Comparison of ENCODE assay signal across 22 mouse cellular contexts in genomic region chr10:117642201-117642450, GRCm38 (mm10). TPM values are rescaled to one million over a fixed set of nuclear protein-coding genes. Genes with fewer than 3 reads are reported as not detected.
A peak's percentile ranks its signal among the peaks of the same experiment; 100 is the strongest.
DNase-seq lines count a peak whose midpoint lies in the region; ATAC-seq and TF ChIP-seq lines count a peak whose summit lies in the region.
"Had no signal": no experiment of that assay in that cellular context is flagged by ENCODE, and none has a peak within 500 bp of the region (broad histone marks: within the 10 kb centered on the region; RNA-seq: fewer than 3 reads in every experiment).

No protein-coding gene starts in this region.

- H3K9me3 ChIP-seq in kidney, embryonic 16.5 days (ENCODE audit: low read length), result no peaks in the 10 kb centered on the region
- no peaks in the 10 kb centered on the region for H3K9me3 ChIP-seq in heart, postnatal 0 days (replicated peaks; ENCODE audit: control insufficient read depth, low read length)
- H3K9me3 ChIP-seq: forebrain, embryonic 13.5 days; hindbrain, embryonic 13.5 days; liver, embryonic 12.5 days had no signal

- TF ChIP-seq POLR2A in kidney, adult 2 months (IDR thresholded peaks at IDR 0.05; ENCODE audit: low read depth, low read length), result no peak

- WGBS in kidney, adult 2 months, result 77% methylated on average over 9 of the region's 9 CpGs
- 86% methylated on average over 9 of the region's 9 CpGs for WGBS in kidney, embryonic 16.5 days
- WGBS in heart, postnatal 0 days, result 67% methylated on average over 9 of the region's 9 CpGs

- no peak for TF ChIP-seq CTCF in gastrocnemius, adult 2 months (IDR thresholded peaks at IDR 0.05)
- TF ChIP-seq CTCF in kidney, adult 2 months (conservative IDR thresholded peaks at IDR 0.05; ENCODE audit: insufficient read depth, insufficient read length, low read depth, low read length), result no peak
- no peak for TF ChIP-seq CTCF in heart, postnatal 0 days (IDR thresholded peaks at IDR 0.05; ENCODE audit: low read depth)

- H3K4me1 ChIP-seq in kidney, adult 2 months (ENCODE audit: control insufficient read depth, insufficient read depth, low read length), result 0 out of 2 replicates have a peak, but pooled peaks cover 2% of the 10 kb centered on the region
- peaks cover 23% of the 10 kb centered on the region for H3K4me1 ChIP-seq in kidney, embryonic 16.5 days (ENCODE audit: insufficient read depth, low read length)
- no peaks in the 10 kb centered on the region; the same call in 1 of the 2 replicates for H3K4me1 ChIP-seq in brown adipose tissue, adult 24 weeks (ENCODE audit: control insufficient read depth, insufficient read depth, insufficient read length, low read length)
- H3K4me1 ChIP-seq in heart, postnatal 0 days (ENCODE audit: control insufficient read depth, insufficient read depth), result no peaks in the 10 kb centered on the region

- H3K4me3 ChIP-seq in gastrocnemius, adult 2 months, result peak overlapping the region; percentile 57
- H3K4me3 ChIP-seq in kidney, adult 2 months (ENCODE audit: insufficient read depth, low read depth, low read length), result no peak overlapping the region
- no peak overlapping the region for H3K4me3 ChIP-seq in kidney, embryonic 16.5 days (ENCODE audit: low read length)
- H3K4me3 ChIP-seq in brown adipose tissue, adult 24 weeks (ENCODE audit: insufficient read depth, low read depth, low read length), result no peak overlapping the region
- H3K4me3 ChIP-seq in heart, postnatal 0 days (ENCODE audit: low read depth, low read length), result no peak overlapping the region
- H3K4me3 ChIP-seq: forebrain, embryonic 13.5 days; hindbrain, embryonic 13.5 days; liver, embryonic 12.5 days had no signal

- no peak for TF ChIP-seq EP300 in heart, postnatal 0 days (IDR thresholded peaks at IDR 0.05; ENCODE audit: low read depth)

- intact Hi-C loops in gastrocnemius, adult 2 months (cut with DNase I), result no loop called here

- H3K27ac ChIP-seq in gastrocnemius, adult 2 months, result peak overlapping the region; percentile 73
- peak overlapping the region; percentile 35; the same call in 1 of the 2 replicates for H3K27ac ChIP-seq in kidney, adult 2 months (ENCODE audit: insufficient read depth, low read depth, low read length)
- no peak overlapping the region for H3K27ac ChIP-seq in kidney, embryonic 16.5 days (ENCODE audit: low read length)
- H3K27ac ChIP-seq in brown adipose tissue, adult 24 weeks (replicated peaks; ENCODE audit: low read depth, low read length), result peak overlapping the region; percentile 57
- no peak overlapping the region for H3K27ac ChIP-seq in heart, postnatal 0 days (ENCODE audit: low read depth)
- H3K27ac ChIP-seq: forebrain, embryonic 13.5 days; hindbrain, embryonic 13.5 days; liver, embryonic 12.5 days had no signal

- ATAC-seq in kidney, embryonic 16.5 days (ENCODE audit: low FRiP score, low TSS enrichment), result no peak
- no peak for ATAC-seq in heart, postnatal 0 days (ENCODE audit: insufficient read depth, low read depth)
- ATAC-seq: forebrain, embryonic 13.5 days; intestine, embryonic 16.5 days; liver, embryonic 12.5 days; liver, postnatal 0 days; midbrain, embryonic 16.5 days had no signal

- H3K9ac ChIP-seq in kidney, embryonic 16.5 days (replicated peaks; ENCODE audit: low read length), result no peak overlapping the region
- no peak overlapping the region for H3K9ac ChIP-seq in heart, postnatal 0 days (replicated peaks; ENCODE audit: low read depth, low read length)
- H3K9ac ChIP-seq: forebrain, embryonic 13.5 days; hindbrain, embryonic 13.5 days; liver, embryonic 12.5 days; liver, postnatal 0 days had no signal

- no peak for DNase-seq in gastrocnemius, adult 2 months
- no peak for DNase-seq in gastrocnemius, postnatal 25 days
- peak; percentile 69 for DNase-seq in kidney, adult 2 months
- DNase-seq in heart, postnatal 0 days (ENCODE audit: low spot score), result no peak
- DNase-seq in left cerebral cortex, adult 18-20 months (ENCODE audit: low spot score in 2 of 2), result no peak
- DNase-seq in embryo, embryonic 10.5 days (ENCODE audit: low spot score), result no peak
- DNase-seq: adrenal gland, postnatal 25 days; cerebellum, adult 18-20 months; cerebellum, postnatal 10 days; left cerebral cortex, postnatal 4 days; liver, postnatal 0 days; lung, postnatal 36 days; right cerebral cortex, adult 18-20 months; thymus, postnatal 4 days had no signal

- H3K4me2 ChIP-seq in kidney, embryonic 16.5 days (replicated peaks; ENCODE audit: low read depth, low read length), result no peak overlapping the region
- H3K4me2 ChIP-seq in heart, postnatal 0 days (ENCODE audit: low read depth, low read length), result peak overlapping the region; percentile 32; the same call in 1 of the 2 replicates
- H3K4me2 ChIP-seq: hindbrain, embryonic 13.5 days; liver, embryonic 12.5 days; midbrain, embryonic 11.5 days had no signal

- no peaks in the 10 kb centered on the region for H3K36me3 ChIP-seq in kidney, adult 2 months (ENCODE audit: control insufficient read depth, insufficient read depth, low read length)
- H3K36me3 ChIP-seq in kidney, embryonic 16.5 days (ENCODE audit: insufficient read depth, low read length), result no peaks in the 10 kb centered on the region
- no peaks in the 10 kb centered on the region for H3K36me3 ChIP-seq in heart, postnatal 0 days (replicated peaks; ENCODE audit: control insufficient read depth, insufficient read depth, low read length)
- H3K36me3 ChIP-seq: hindbrain, embryonic 13.5 days; liver, embryonic 12.5 days had no signal

- H3K27me3 ChIP-seq in kidney, adult 2 months (replicated peaks; ENCODE audit: control insufficient read depth, insufficient read depth, low read length), result no peaks in the 10 kb centered on the region
- H3K27me3 ChIP-seq in kidney, embryonic 16.5 days (ENCODE audit: insufficient read depth, low read length), result no peaks in the 10 kb centered on the region
- H3K27me3 ChIP-seq in heart, postnatal 0 days (ENCODE audit: control insufficient read depth, insufficient read depth, low read length), result no peaks in the 10 kb centered on the region
- H3K27me3 ChIP-seq: liver, embryonic 12.5 days had no signal

RNA-seq across cellular contexts. Expression of gene Cpm, which starts 12.8 kb away (rescaled TPM):
- total RNA-seq in gastrocnemius, adult 2 months (2021), result 1 to 10 TPM; 2.2 to 2.9 TPM
- 1 to 10 TPM; 2.3 to 2.4 TPM for total RNA-seq in gastrocnemius, postnatal 25 days (2021)
- 36.7 and 37.2 TPM in 2 replicates for polyA plus RNA-seq in kidney, adult 2 months (2012; rRNA removed)
- 31.2 and 33.6 TPM in 2 replicates for polyA plus RNA-seq in kidney, embryonic 16.5 days (2015; fragmentation: Nextera tagmentation; extraction: Ambion mirVana)
- polyA plus RNA-seq in brown adipose tissue, adult 24 weeks (2012; ENCODE audit: insufficient read depth, insufficient read length, missing spikeins), result 0.63 and 1.1 TPM in 2 replicates
- 0.53 and 4.7 TPM in 2 replicates for total RNA-seq in heart, postnatal 0 days (2014; rRNA removed; ENCODE audit: low replicate concordance)
- 2.0 and 2.1 TPM in 2 replicates for polyA plus RNA-seq in heart, postnatal 0 days (2015; fragmentation: Nextera tagmentation; extraction: Ambion mirVana)
- total RNA-seq in left cerebral cortex, adult 18-20 months (2021), result 1 to 10 TPM; 4.2 TPM

Comparison
In these comparisons a context has a peak if more than half of its experiments do, and no peak if none do; other contexts are left out.
1. H3K27ac ChIP-seq: peak in gastrocnemius, adult 2 months (single experiment), kidney, adult 2 months (single experiment) and brown adipose tissue, adult 24 weeks (single experiment); none in kidney, embryonic 16.5 days (single experiment) and heart, postnatal 0 days (single experiment).